Mouse (Mus musculus) left cerebral cortex, adult 2 months (tissue): ENCODE data around the gene Trhde. TPM values are rescaled to one million over a fixed set of nuclear protein-coding genes. Genes with fewer than 3 reads are reported as not detected.

Source experiments
- DNase-seq, 2 experiments: peaks; one replicate each; pipeline ENCODE4 v3.0.0; 2021 to 2022; ENCODE audit warnings: low spot score in 2 of 2, mixed read lengths in 1 of 2; ENCODE audit errors: extremely low spot score in 1 of 2
- H3K27ac ChIP-seq: fragments of 200-600 bp; 2 replicates; pipeline ENCODE4 v1.8.1; 2022
- H3K4me3 ChIP-seq: fragments of 200-600 bp; 2 replicates; pipeline ENCODE4 v1.8.1; 2022
- CTCF ChIP-seq: fragments of 200-600 bp; IDR thresholded peaks from 2 replicates; pipeline ENCODE4 v1.8.1; 2022; ENCODE audit warnings: antibody characterized with exemption, mild to moderate bottlenecking, moderate library complexity
- intact Hi-C: fragments of 180-260 bp; cut with DNase I; formaldehyde crosslinking; loops from one replicate; pipeline ENCODE4 v1.15.1; 2025
- total RNA-seq, 2 experiments: library from RNA; stranded (reverse); gene quantifications; 2 replicates each; pipeline ENCODE4 v1.2.3; 2021

Gene Trhde
- total RNA-seq, 2 experiments from 2014 or later, result 29.1 to 29.6 TPM

GRCm38 (mm10) chr10:114415717-114416116 is 386.4 kb downstream of the Trhde start:
- no peak for DNase-seq
- intact Hi-C loops, result no loop called here
- no peak overlapping the region for H3K4me3 ChIP-seq
- no peak overlapping the region for H3K27ac ChIP-seq
- TF ChIP-seq CTCF, result no peak

- DNase-seq, result no peak
- no peak overlapping the region for H3K4me3 ChIP-seq
- no peak for TF ChIP-seq CTCF
- intact Hi-C loops, result no loop called here
- H3K27ac ChIP-seq, result no peak overlapping the region
Measured at GRCm38 (mm10) chr10:114405260-114405659, 396.8 kb downstream of the Trhde start.

DNA sequence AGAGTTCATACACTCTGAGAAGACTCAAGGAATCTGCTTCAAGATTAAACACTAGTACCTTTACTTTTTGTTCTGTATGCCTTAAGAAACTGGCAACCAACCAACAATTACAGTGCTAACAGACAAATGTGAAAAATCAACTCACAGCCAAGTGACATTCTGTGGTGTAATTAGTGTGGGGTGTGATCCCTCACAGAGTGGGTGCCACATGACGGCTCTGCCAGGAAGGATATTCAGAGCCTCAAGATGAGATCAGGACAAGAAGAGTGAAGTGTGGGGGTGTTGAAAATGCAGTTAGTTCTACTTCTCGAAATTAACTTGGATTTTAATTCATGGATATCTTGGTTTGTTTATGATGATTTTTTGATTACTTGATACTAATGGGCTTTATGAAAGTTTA is 398.3 kb downstream of the Trhde start:
- TF ChIP-seq CTCF, result no peak
- H3K4me3 ChIP-seq, result no peak overlapping the region
- DNase-seq, result no peak
- H3K27ac ChIP-seq, result no peak overlapping the region
- intact Hi-C loops, result no loop called here

GRCm38 (mm10) chr10:114370804-114371203 is 431.3 kb downstream of the Trhde start:
- no peak for TF ChIP-seq CTCF
- intact Hi-C loops, result no loop called here

DNA sequence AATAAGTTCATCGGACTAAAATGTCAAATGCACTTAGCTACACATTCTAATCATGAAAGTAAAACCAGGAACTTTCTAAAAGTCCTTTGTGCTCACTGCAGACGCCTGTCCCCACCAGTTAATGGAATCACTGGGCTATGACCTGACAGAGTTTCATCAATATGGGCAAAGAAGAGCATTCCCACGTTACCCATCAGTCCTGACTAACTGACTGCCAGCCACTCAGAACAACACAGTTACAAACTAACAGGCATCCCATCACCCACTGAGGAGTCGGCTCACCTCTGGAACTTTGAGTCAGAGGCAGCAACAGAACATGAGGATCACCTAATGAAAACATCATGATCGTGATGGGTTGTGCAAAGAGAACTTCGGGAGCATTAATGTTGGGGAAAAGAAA is 438.7 kb downstream of the Trhde start:
- Histone ChIP-seq H3K4me3 (no peak overlapping the region), H3K27ac (no peak overlapping the region)
- no peak for TF ChIP-seq CTCF
- intact Hi-C loops, result no loop called here
- no peak for DNase-seq

More at GRCm38 (mm10) chr10:114370804-114371203, 431.3 kb downstream of the Trhde start:
- Histone ChIP-seq H3K27ac (no peak overlapping the region), H3K4me3 (no peak overlapping the region)
- no peak for DNase-seq

- no peak overlapping the region for H3K27ac ChIP-seq
- no peak for TF ChIP-seq CTCF
- H3K4me3 ChIP-seq, result no peak overlapping the region
- intact Hi-C loops, result no loop called here
- DNase-seq, result no peak
Measured at GRCm38 (mm10) chr10:114362631-114363030, 439.5 kb downstream of the Trhde start.
